ENCODE assay signal across 29 mouse cellular contexts in genomic region chr11:61541106-61541505, GRCm38 (mm10). TPM values are rescaled to one million over a fixed set of nuclear protein-coding genes. Genes with fewer than 3 reads are reported as not detected.
DNase-seq lines count a peak whose midpoint lies in the region; ATAC-seq and TF ChIP-seq lines count a peak whose summit lies in the region.
"Had no signal": no experiment of that assay in that cellular context is flagged by ENCODE, and none has a peak within 500 bp of the region (broad histone marks: within the 10 kb centered on the region; RNA-seq: fewer than 3 reads in every experiment).

No protein-coding gene starts in this region.

- H3K4me1 ChIP-seq in heart, adult 2 months (ENCODE audit: control insufficient read depth, insufficient read depth, low read length) = peaks cover 22% of the 10 kb centered on the region
- peaks cover 18% of the 10 kb centered on the region for H3K4me1 ChIP-seq in liver, adult 2 months (ENCODE audit: control insufficient read depth, insufficient read depth, low read length)
- H3K4me1 ChIP-seq in liver, embryonic 11.5 days (replicated peaks; ENCODE audit: control insufficient read depth, insufficient read depth, low read length) = no peaks in the 10 kb centered on the region; the same call in 1 of the 2 replicates
- H3K4me1 ChIP-seq: embryonic facial prominence, embryonic 13.5 days; embryonic facial prominence, embryonic 15.5 days; forebrain, embryonic 12.5 days had no signal

- WGBS in heart, adult 2 months = 95% methylated on average over 2 of the region's 2 CpGs
- WGBS in liver, adult 2 months = 85% methylated on average over 2 of the region's 2 CpGs
- 73% methylated on average over 2 of the region's 2 CpGs for WGBS in liver, embryonic 11.5 days

- no peak overlapping the region for H3K4me3 ChIP-seq in heart, adult 2 months
- no peak overlapping the region for H3K4me3 ChIP-seq in liver, adult 2 months (ENCODE audit: insufficient read depth, low read depth, low read length)
- no peak overlapping the region for H3K4me3 ChIP-seq in liver, embryonic 11.5 days (ENCODE audit: low read depth, low read length)
- H3K4me3 ChIP-seq: embryonic facial prominence, embryonic 13.5 days; embryonic facial prominence, embryonic 15.5 days; erythroblast, embryonic 14.5 days; forebrain, embryonic 10.5 days; forebrain, embryonic 12.5 days had no signal

- H3K79me2 ChIP-seq in heart, adult 2 months (replicated peaks; ENCODE audit: control insufficient read depth, insufficient read depth, low read length) = peaks cover 9% of the 10 kb centered on the region
- peaks cover 8% of the 10 kb centered on the region; the same call in 1 of the 2 replicates for H3K79me2 ChIP-seq in liver, adult 2 months (ENCODE audit: control insufficient read depth, insufficient read depth, low read length)

- no peak for TF ChIP-seq EP300 in heart, adult 2 months (IDR thresholded peaks at IDR 0.05; ENCODE audit: insufficient read depth, low read depth, low read length)

- TF ChIP-seq POLR2A in heart, adult 2 months (IDR thresholded peaks at IDR 0.05; ENCODE audit: insufficient read depth, low read depth, low read length) = no peak
- no peak for TF ChIP-seq POLR2A in liver, adult 2 months (IDR thresholded peaks at IDR 0.05; ENCODE audit: extremely low read depth, insufficient read depth, low read length)

- DNase-seq in heart, adult 2 months = no peak
- no peak for DNase-seq in heart, postnatal 14 days
- DNase-seq in liver, adult 2 months (ENCODE audit: extremely low read depth, low read depth, low spot score) = no peak
- no peak for DNase-seq in liver, embryonic 11.5 days (ENCODE audit: low spot score)
- DNase-seq in retina, adult 2 months (ENCODE audit: low read depth, low spot score) = peak; percentile 52
- no peak for DNase-seq in retina, embryonic 14.5 days (ENCODE audit: low spot score)
- peak; percentile 40 for DNase-seq in retina, postnatal 7 days (ENCODE audit: low read depth, low spot score)
- no peak for DNase-seq in ovary, postnatal 36 days (ENCODE audit: low spot score)
- DNase-seq: adrenal gland, adult 2 months; adrenal gland, postnatal 10 days; adrenal gland, postnatal 25 days; B cell, adult 2 months; cerebellum, adult 11 months; cerebellum, adult 18-20 months; cerebellum, adult 8-10 months; cerebellum, adult 9-11 months; cerebellum, postnatal 14 days; cerebellum, postnatal 36 days; embryo, embryonic 11 days had no signal

- H3K9ac ChIP-seq in heart, adult 2 months (ENCODE audit: low read depth, low read length) = no peak overlapping the region
- H3K9ac ChIP-seq in liver, adult 2 months (ENCODE audit: low read depth, low read length) = no peak overlapping the region
- no peak overlapping the region for H3K9ac ChIP-seq in liver, embryonic 11.5 days (ENCODE audit: low read depth, low read length)
- H3K9ac ChIP-seq: embryonic facial prominence, embryonic 13.5 days; embryonic facial prominence, embryonic 15.5 days; forebrain, embryonic 12.5 days had no signal

- no peak for TF ChIP-seq CTCF in heart, adult 2 months (IDR thresholded peaks at IDR 0.05)
- TF ChIP-seq CTCF in liver, adult 2 months (IDR thresholded peaks at IDR 0.05; ENCODE audit: low read depth, low read length) = no peak

- intact Hi-C loops in heart, adult 2 months (cut with DNase I) = no loop called here
- intact Hi-C loops in heart, postnatal 14 days (cut with DNase I) = no loop called here

- no peak overlapping the region for H3K4me2 ChIP-seq in liver, embryonic 11.5 days
- H3K4me2 ChIP-seq: embryonic facial prominence, embryonic 13.5 days; embryonic facial prominence, embryonic 15.5 days; forebrain, embryonic 12.5 days had no signal

- peak overlapping the region; percentile 16; the same call in 1 of the 2 replicates for H3K27ac ChIP-seq in heart, adult 2 months
- H3K27ac ChIP-seq in liver, adult 2 months (replicated peaks; ENCODE audit: insufficient read depth, low read depth, low read length) = peak overlapping the region; percentile 33
- H3K27ac ChIP-seq in liver, embryonic 11.5 days (ENCODE audit: low read depth, low read length) = no peak overlapping the region
- H3K27ac ChIP-seq: embryonic facial prominence, embryonic 13.5 days; embryonic facial prominence, embryonic 15.5 days; forebrain, embryonic 10.5 days; forebrain, embryonic 12.5 days had no signal

- H3K36me3 ChIP-seq in heart, adult 2 months (ENCODE audit: control insufficient read depth, insufficient read depth, low read length) = peaks cover 45% of the 10 kb centered on the region
- no peaks in the 10 kb centered on the region; the same call in 1 of the 2 replicates for H3K36me3 ChIP-seq in liver, adult 2 months (ENCODE audit: control insufficient read depth, insufficient read depth, low read length)
- H3K36me3 ChIP-seq in liver, embryonic 11.5 days (ENCODE audit: control insufficient read depth, insufficient read depth, low read length) = no peaks in the 10 kb centered on the region

- no peak for ATAC-seq in liver, embryonic 11.5 days (replicated peaks; ENCODE audit: low FRiP score)
- ATAC-seq: CD4-positive, CD25-positive, alpha-beta regulatory T cell, adult 4 months; forebrain, embryonic 14.5 days had no signal

- H3K27me3 ChIP-seq in heart, adult 2 months (ENCODE audit: control insufficient read depth, insufficient read depth, low read length) = no peaks in the 10 kb centered on the region
- H3K27me3 ChIP-seq in liver, adult 2 months (ENCODE audit: control insufficient read depth, insufficient read depth, low read length) = no peaks in the 10 kb centered on the region
- no peaks in the 10 kb centered on the region for H3K27me3 ChIP-seq in liver, embryonic 11.5 days (replicated peaks; ENCODE audit: control insufficient read depth, insufficient read depth, low read length)
- H3K27me3 ChIP-seq: CH12.LX; embryonic facial prominence, embryonic 13.5 days; embryonic facial prominence, embryonic 15.5 days; forebrain, embryonic 12.5 days had no signal

- H3K9me3 ChIP-seq in liver, embryonic 11.5 days (ENCODE audit: control insufficient read depth, low read length) = no peaks in the 10 kb centered on the region
- H3K9me3 ChIP-seq: embryonic facial prominence, embryonic 13.5 days; embryonic facial prominence, embryonic 15.5 days; forebrain, embryonic 10.5 days; forebrain, embryonic 12.5 days; G1E had no signal

RNA-seq across cellular contexts. Expression of gene B9d1, which starts 36.2 kb away (rescaled TPM):
- total RNA-seq in heart, adult 2 months (2021) = 1 to 10 TPM; 8.0 to 9.3 TPM
- 10.6 and 15.6 TPM in 2 replicates for polyA plus RNA-seq in heart, adult 2 months (2012; rRNA removed)
- 10 to 100 TPM in 1 of 2 experiments, 1 to 10 TPM in 1; 9.4 to 11.1 TPM for total RNA-seq in heart, postnatal 14 days (2021)
- total RNA-seq in liver, adult 2 months (2014; rRNA removed) = 1.1 and 1.7 TPM in 2 replicates
- polyA plus RNA-seq in liver, adult 2 months (2012; rRNA removed) = 1.7 and 2.2 TPM in 2 replicates
- polyA plus RNA-seq in liver, embryonic 11.5 days (2014; fragmentation: Nextera tagmentation; extraction: Ambion mirVana) = 10.2 and 11.1 TPM in 2 replicates

RNA-seq across cellular contexts. Expression of gene Epn2, which starts 38.4 kb away (rescaled TPM):
- 10 to 100 TPM; 23.1 to 24.9 TPM for total RNA-seq in heart, adult 2 months (2021)
- polyA plus RNA-seq in heart, adult 2 months (2012; rRNA removed) = 20.4 and 29.2 TPM in 2 replicates
- 10 to 100 TPM; 23.4 to 29.8 TPM for total RNA-seq in heart, postnatal 14 days (2021)
- total RNA-seq in liver, adult 2 months (2014; rRNA removed) = 5.7 and 6.1 TPM in 2 replicates
- 3.2 and 4.5 TPM in 2 replicates for polyA plus RNA-seq in liver, adult 2 months (2012; rRNA removed)
- 9.2 and 9.3 TPM in 2 replicates for polyA plus RNA-seq in liver, embryonic 11.5 days (2014; fragmentation: Nextera tagmentation; extraction: Ambion mirVana)
- polyA plus RNA-seq: erythroblast, embryonic 14.5 days had no signal

RNA-seq across cellular contexts. Expression of gene Mapk7, which starts 46.9 kb away (rescaled TPM):
- 1 to 10 TPM; 5.5 to 6.0 TPM for total RNA-seq in heart, adult 2 months (2021)
- 11.9 and 12.6 TPM in 2 replicates for polyA plus RNA-seq in heart, adult 2 months (2012; rRNA removed)
- 1 to 10 TPM; 8.9 to 9.7 TPM for total RNA-seq in heart, postnatal 14 days (2021)
- 1.2 and 1.4 TPM in 2 replicates for total RNA-seq in liver, adult 2 months (2014; rRNA removed)
- polyA plus RNA-seq in liver, adult 2 months (2012; rRNA removed) = 1.7 and 4.7 TPM in 2 replicates
- polyA plus RNA-seq in liver, embryonic 11.5 days (2014; fragmentation: Nextera tagmentation; extraction: Ambion mirVana) = 25.1 and 27.6 TPM in 2 replicates

RNA-seq across cellular contexts. Expression of gene Mfap4, which starts 55.9 kb away (rescaled TPM):
- total RNA-seq in heart, adult 2 months (2021) = 10 to 100 TPM; 18.4 to 22.9 TPM
- polyA plus RNA-seq in heart, adult 2 months (2012; rRNA removed) = 125 and 143 TPM in 2 replicates
- 100 to 1,000 TPM; 112 to 142 TPM for total RNA-seq in heart, postnatal 14 days (2021)
- 0.28 and 0.81 TPM in 2 replicates for total RNA-seq in liver, adult 2 months (2014; rRNA removed)
- 4.2 and 6.5 TPM in 2 replicates for polyA plus RNA-seq in liver, adult 2 months (2012; rRNA removed)
- polyA plus RNA-seq in liver, embryonic 11.5 days (2014; fragmentation: Nextera tagmentation; extraction: Ambion mirVana) = 36.5 and 39.1 TPM in 2 replicates
- total RNA-seq: CH12.LX; common myeloid progenitor, adult 5-6 weeks had no signal
- polyA plus RNA-seq: CD4-positive, CD25-positive, alpha-beta regulatory T cell, adult 4 months; erythroblast, embryonic 14.5 days; G1E had no signal

Comparison
In these comparisons a context has a peak if more than half of its experiments do, and no peak if none do; other contexts are left out.
1. DNase-seq: peak in retina, adult 2 months (single experiment) and retina, postnatal 7 days (single experiment); none in heart, adult 2 months (0 of 2), heart, postnatal 14 days (0 of 2), liver, adult 2 months (single experiment), liver, embryonic 11.5 days (single experiment), retina, embryonic 14.5 days (single experiment) and ovary, postnatal 36 days (single experiment).